Mouse (Mus musculus) neural tube, embryonic 15.5 days (tissue): ENCODE data around the gene Gm37240. TPM values are rescaled to one million over a fixed set of nuclear protein-coding genes. Genes with fewer than 3 reads are reported as not detected.

ENCODE experiments used
- ATAC-seq: fragments of 200-750 bp; cut with Nextera tagmentation; 2 replicates; pipeline ENCODE4 v1.8.0; 2017; ENCODE audit warnings: mild to moderate bottlenecking, moderate TSS enrichment, moderate library complexity; ENCODE audit not compliant: low FRiP score
- H3K27ac ChIP-seq: fragments of 300-500 bp; sonication (generic); replicated peaks from 2 replicates; pipeline ENCODE4 v1.5.1; 2015; ENCODE audit warnings: mild to moderate bottlenecking, inconsistent platforms
- H3K27me3 ChIP-seq: fragments of 300-500 bp; sonication (generic); replicated peaks from 2 replicates; pipeline ENCODE4 v1.6.1; 2015; ENCODE audit warnings: inconsistent platforms
- H3K36me3 ChIP-seq: fragments of 300-500 bp; sonication (generic); 2 replicates; pipeline ENCODE4 v1.6.1; 2015; ENCODE audit warnings: inconsistent platforms
- H3K4me1 ChIP-seq: fragments of 300-500 bp; sonication (generic); 2 replicates; pipeline ENCODE4 v1.6.1; 2015; ENCODE audit warnings: inconsistent platforms
- H3K4me2 ChIP-seq: fragments of 300-500 bp; sonication (generic); 2 replicates; pipeline ENCODE4 v1.6.1; 2015; ENCODE audit warnings: inconsistent platforms, mild to moderate bottlenecking, moderate library complexity
- H3K4me3 ChIP-seq: fragments of 300-500 bp; sonication (generic); replicated peaks from 2 replicates; pipeline ENCODE4 v1.5.1; 2015; ENCODE audit warnings: mild to moderate bottlenecking, inconsistent platforms
- H3K9ac ChIP-seq: fragments of 300-500 bp; sonication (generic); replicated peaks from 2 replicates; pipeline ENCODE4 v1.6.1; 2015; ENCODE audit warnings: mild to moderate bottlenecking, inconsistent platforms
- H3K9me3 ChIP-seq: fragments of 300-500 bp; sonication (generic); replicated peaks from 2 replicates; pipeline ENCODE4 v1.6.1; 2016; ENCODE audit warnings: inconsistent platforms
- WGBS: fragments of 180-500 bp; shearing (Covaris S2); methylation state at CpG from one replicate; pipeline ENCODE4 v1.1.7; 2015; ENCODE audit warnings: mixed read lengths; 5-methylcytosine and 5-hydroxymethylcytosine counted together
- polyA plus RNA-seq: library from polyadenylated mRNA; unstranded; fragments of >200 nt; fragmentation: Nextera tagmentation; extraction: Ambion mirVana; gene quantifications from 2 replicates; pipeline ENCODE4 v1.2.1, GENCODE M21; 2015

Gm37240 gene
- polyA plus RNA-seq, 1 experiment from 2014 or later = 0.99 TPM

- WGBS = 96% methylated on average over 2 of the region's 2 CpGs
- Histone ChIP-seq H3K27me3 (no peaks in the 10 kb centered on the region), H3K9ac (no peak overlapping the region), H3K36me3 (no peaks in the 10 kb centered on the region), H3K4me1 (no peaks in the 10 kb centered on the region), H3K9me3 (no peaks in the 10 kb centered on the region), H3K4me3 (no peak overlapping the region), H3K27ac (peak overlapping the region; percentile 54; the same call in 1 of the 2 replicates), H3K4me2 (no peak overlapping the region)
- no peak for ATAC-seq
Measured at GRCm38 (mm10) chr3:85301336-85301735, 586.0 kb downstream of the Gm37240 start.

GRCm38 (mm10) chr3:85299649-85300550, 587.4 kb downstream of the Gm37240 start:
- WGBS = 52% methylated on average over 18 of the region's 18 CpGs
- no peak overlapping the region for H3K4me2 ChIP-seq

GRCm38 (mm10) chr3:85295229-85295628, 592.1 kb downstream of the Gm37240 start:
- H3K27me3 ChIP-seq = no peaks in the 10 kb centered on the region
- no peaks in the 10 kb centered on the region for H3K4me1 ChIP-seq
- H3K27ac ChIP-seq = no peak overlapping the region
- whole genome bisulfite sequencing = 79% methylated on average over 9 of the region's 9 CpGs
- H3K9me3 ChIP-seq = no peaks in the 10 kb centered on the region
- no peaks in the 10 kb centered on the region for H3K36me3 ChIP-seq
- H3K9ac ChIP-seq = no peak overlapping the region
- ATAC-seq = no peak
- no peak overlapping the region for H3K4me2 ChIP-seq
- no peak overlapping the region for H3K4me3 ChIP-seq

More at GRCm38 (mm10) chr3:85299649-85300550, 587.4 kb downstream of the Gm37240 start:
- Histone ChIP-seq H3K36me3 (no peaks in the 10 kb centered on the region), H3K9ac (no peak overlapping the region), H3K9me3 (no peaks in the 10 kb centered on the region), H3K27ac (peak overlapping the region; percentile 72), H3K27me3 (no peaks in the 10 kb centered on the region), H3K4me3 (no peak overlapping the region), H3K4me1 (no peaks in the 10 kb centered on the region)
- ATAC-seq = peak; percentile 95

GRCm38 (mm10) chr3:85287627-85288026, 599.7 kb downstream of the Gm37240 start:
- Histone ChIP-seq H3K4me3 (no peak overlapping the region), H3K27me3 (no peaks in the 10 kb centered on the region), H3K9me3 (no peaks in the 10 kb centered on the region), H3K4me2 (no peak overlapping the region), H3K36me3 (no peaks in the 10 kb centered on the region), H3K27ac (no peak overlapping the region), H3K9ac (no peak overlapping the region), H3K4me1 (no peaks in the 10 kb centered on the region)
- WGBS = 80% methylated on average over 2 of the region's 2 CpGs
- no peak for ATAC-seq

- no peaks in the 10 kb centered on the region for H3K4me1 ChIP-seq
- no peak overlapping the region for H3K4me2 ChIP-seq
- H3K36me3 ChIP-seq = no peaks in the 10 kb centered on the region
- no peak overlapping the region for H3K4me3 ChIP-seq
- no peaks in the 10 kb centered on the region for H3K27me3 ChIP-seq
- ATAC-seq = no peak
- 90% methylated on average over 2 of the region's 2 CpGs for WGBS
- H3K9me3 ChIP-seq = no peaks in the 10 kb centered on the region
- H3K9ac ChIP-seq = no peak overlapping the region
- no peak overlapping the region for H3K27ac ChIP-seq
Measured at GRCm38 (mm10) chr3:85284483-85284882, 602.8 kb downstream of the Gm37240 start.

GRCm38 (mm10) chr3:85282816-85283215, 604.5 kb downstream of the Gm37240 start:
- WGBS = 88% methylated on average over 5 of the region's 5 CpGs
- no peaks in the 10 kb centered on the region for H3K4me1 ChIP-seq
- H3K4me3 ChIP-seq = no peak overlapping the region

GRCm38 (mm10) chr3:85275075-85275474, 612.2 kb downstream of the Gm37240 start:
- no peak for ATAC-seq
- Histone ChIP-seq H3K4me1 (no peaks in the 10 kb centered on the region), H3K9ac (no peak overlapping the region)

More at GRCm38 (mm10) chr3:85282816-85283215, 604.5 kb downstream of the Gm37240 start:
- no peaks in the 10 kb centered on the region for H3K27me3 ChIP-seq
- no peak for ATAC-seq
- no peak overlapping the region for H3K9ac ChIP-seq
- H3K36me3 ChIP-seq = no peaks in the 10 kb centered on the region
- no peak overlapping the region for H3K27ac ChIP-seq
- H3K4me2 ChIP-seq = no peak overlapping the region
- H3K9me3 ChIP-seq = no peaks in the 10 kb centered on the region

GRCm38 (mm10) chr3:85271491-85271890, 615.8 kb downstream of the Gm37240 start:
- Histone ChIP-seq H3K4me2 (no peak overlapping the region), H3K4me3 (no peak overlapping the region), H3K9me3 (no peaks in the 10 kb centered on the region), H3K27me3 (no peaks in the 10 kb centered on the region), H3K36me3 (no peaks in the 10 kb centered on the region), H3K9ac (no peak overlapping the region), H3K4me1 (no peaks in the 10 kb centered on the region), H3K27ac (no peak overlapping the region)
- no peak for ATAC-seq
- 84% methylated on average over 2 of the region's 2 CpGs for WGBS

More at GRCm38 (mm10) chr3:85275075-85275474, 612.2 kb downstream of the Gm37240 start:
- Histone ChIP-seq H3K36me3 (no peaks in the 10 kb centered on the region), H3K9me3 (no peaks in the 10 kb centered on the region), H3K27me3 (no peaks in the 10 kb centered on the region), H3K4me2 (no peak overlapping the region), H3K4me3 (no peak overlapping the region), H3K27ac (no peak overlapping the region)
- 56% methylated on average over 10 of the region's 10 CpGs for WGBS

GRCm38 (mm10) chr3:85264963-85265362, 622.4 kb downstream of the Gm37240 start:
- Histone ChIP-seq H3K27ac (no peak overlapping the region), H3K9ac (no peak overlapping the region), H3K4me1 (no peaks in the 10 kb centered on the region), H3K9me3 (no peaks in the 10 kb centered on the region), H3K36me3 (no peaks in the 10 kb centered on the region), H3K4me2 (no peak overlapping the region), H3K27me3 (no peaks in the 10 kb centered on the region), H3K4me3 (no peak overlapping the region)
- 76% methylated on average over 2 of the region's 2 CpGs for WGBS
- ATAC-seq = no peak

- H3K4me1 ChIP-seq = no peaks in the 10 kb centered on the region
- no peak overlapping the region for H3K4me2 ChIP-seq
- no peak overlapping the region for H3K4me3 ChIP-seq
- no peaks in the 10 kb centered on the region for H3K9me3 ChIP-seq
- ATAC-seq = no peak
- H3K27ac ChIP-seq = no peak overlapping the region
- no peaks in the 10 kb centered on the region for H3K36me3 ChIP-seq
- WGBS = 81% methylated on average over 6 of the region's 6 CpGs
- H3K9ac ChIP-seq = no peak overlapping the region
- H3K27me3 ChIP-seq = no peaks in the 10 kb centered on the region
Measured at GRCm38 (mm10) chr3:85264546-85264945, 622.8 kb downstream of the Gm37240 start.

- no peak for ATAC-seq
- H3K27me3 ChIP-seq = no peaks in the 10 kb centered on the region
- WGBS = 87% methylated on average over 5 of the region's 5 CpGs
- H3K9ac ChIP-seq = no peak overlapping the region
- no peak overlapping the region for H3K4me3 ChIP-seq
- H3K4me1 ChIP-seq = no peaks in the 10 kb centered on the region
- H3K36me3 ChIP-seq = no peaks in the 10 kb centered on the region
- no peak overlapping the region for H3K27ac ChIP-seq
- no peaks in the 10 kb centered on the region for H3K9me3 ChIP-seq
- no peak overlapping the region for H3K4me2 ChIP-seq
Measured at GRCm38 (mm10) chr3:85254526-85254925, 632.8 kb downstream of the Gm37240 start.

- Histone ChIP-seq H3K4me3 (no peak overlapping the region), H3K9ac (no peak overlapping the region), H3K27ac (no peak overlapping the region), H3K27me3 (no peaks in the 10 kb centered on the region), H3K4me2 (no peak overlapping the region), H3K4me1 (no peaks in the 10 kb centered on the region), H3K9me3 (no peaks in the 10 kb centered on the region), H3K36me3 (no peaks in the 10 kb centered on the region)
- ATAC-seq = no peak
- WGBS = 87% methylated on average over 6 of the region's 6 CpGs
Measured at GRCm38 (mm10) chr3:85251631-85252030, 635.7 kb downstream of the Gm37240 start.
